Mouse (Mus musculus) monocyte, adult 2 months (primary cell): Measurements from ENCODE around the gene Wbp4.
"Not testable (repeated sequence)": the region's sequence is repeated elsewhere in the genome, so short reads cannot be mapped to it uniquely, and the experiment has no call there.

Experiments used
- DNase-seq, 2 experiments: peaks; one replicate each; pipeline ENCODE4 v3.0.0; 2022; ENCODE audit warnings: low spot score in 2 of 2, low read depth in 1 of 2

The Wbp4 gene

GRCm38 (mm10) chr14:79481339-79482151 is at the start of gene Wbp4:
TSS of gene Wbp4 (minus strand) at chr14:79481520.
- peak; percentile 85 to 95 for DNase-seq

- DNase-seq, result no peak
Observed at GRCm38 (mm10) chr14:79530761-79531160, 49.4 kb upstream of the Wbp4 start.

- DNase-seq, result no peak
Observed at GRCm38 (mm10) chr14:79529581-79530554, 48.5 kb upstream of the Wbp4 start.

GRCm38 (mm10) chr14:79527704-79528103 is 46.4 kb upstream of the Wbp4 start:
- DNase-seq, result no peak

GRCm38 (mm10) chr14:79526106-79526505 is 44.8 kb upstream of the Wbp4 start:
- not testable (repeated sequence) for DNase-seq

GRCm38 (mm10) chr14:79522387-79522786 is 41.1 kb upstream of the Wbp4 start:
- DNase-seq, result no peak

- DNase-seq, result no peak
Observed at GRCm38 (mm10) chr14:79521471-79522117, 40.3 kb upstream of the Wbp4 start.

GRCm38 (mm10) chr14:79521056-79521455 is 39.7 kb upstream of the Wbp4 start:
- no peak for DNase-seq

- DNase-seq, result no peak
Observed at GRCm38 (mm10) chr14:79520612-79521011, 39.3 kb upstream of the Wbp4 start.

GRCm38 (mm10) chr14:79519663-79519975 is 38.3 kb upstream of the Wbp4 start:
- DNase-seq, result no peak

GRCm38 (mm10) chr14:79518761-79519662 is 37.7 kb upstream of the Wbp4 start:
- no peak for DNase-seq

- no peak for DNase-seq
Observed at GRCm38 (mm10) chr14:79518123-79518522, 36.8 kb upstream of the Wbp4 start.

GRCm38 (mm10) chr14:79517185-79517740 is 35.9 kb upstream of the Wbp4 start:
- DNase-seq, result no peak

GRCm38 (mm10) chr14:79516751-79517150 is 35.4 kb upstream of the Wbp4 start:
- DNase-seq, result no peak

GRCm38 (mm10) chr14:79516243-79516610 is 34.9 kb upstream of the Wbp4 start:
- no peak for DNase-seq

GRCm38 (mm10) chr14:79515511-79516242 is 34.4 kb upstream of the Wbp4 start:
- DNase-seq, result peak; percentile 47 to 63

GRCm38 (mm10) chr14:79515100-79515499 is 33.8 kb upstream of the Wbp4 start:
- DNase-seq, result no peak

GRCm38 (mm10) chr14:79513951-79514350 is 32.6 kb upstream of the Wbp4 start:
- DNase-seq, result no peak

GRCm38 (mm10) chr14:79511521-79511920 is 30.2 kb upstream of the Wbp4 start:
- DNase-seq, result no peak
